Mouse (Mus musculus) embryonic facial prominence, embryonic 11.5 days (tissue): ENCODE measurements at regions not wholly inside any gene's neighbourhood (a gene's known extent, or its start where the extent isn't known, plus 50 kb on each side); places are given as distances from the start of the nearest gene placed in this dataset.
"Not testable (repeated sequence)": the region's sequence is repeated elsewhere in the genome, so short reads cannot be mapped to it uniquely, and the experiment has no call there.

ENCODE experiments used
- ATAC-seq: fragments of 200-750 bp; cut with Nextera tagmentation; replicated peaks from 2 replicates; pipeline ENCODE4 v1.8.0; 2017; ENCODE audit warnings: low read depth; ENCODE audit not compliant: insufficient number of reproducible peaks, low FRiP score, low TSS enrichment
- DNase-seq: peaks from one replicate; pipeline ENCODE4 v3.0.0-alpha.2; 2015; ENCODE audit warnings: low spot score
- H3K27ac ChIP-seq: fragments of 300-500 bp; sonication (generic); replicated peaks from 2 replicates; pipeline ENCODE4 v1.5.1; 2014; ENCODE audit warnings: mild to moderate bottlenecking, low read depth, low read length, control low read depth
- H3K27me3 ChIP-seq: fragments of 300-500 bp; sonication (generic); 2 replicates; pipeline ENCODE4 v1.6.1; 2014; ENCODE audit warnings: mild to moderate bottlenecking, low read length, moderate library complexity, mixed read lengths; ENCODE audit not compliant: control insufficient read depth, insufficient read depth
- H3K36me3 ChIP-seq: fragments of 300-500 bp; sonication (generic); replicated peaks from 2 replicates; pipeline ENCODE4 v1.6.1; 2014; ENCODE audit warnings: low read depth, mild to moderate bottlenecking, low read length, moderate library complexity, mixed read lengths; ENCODE audit not compliant: control insufficient read depth, insufficient read depth
- H3K4me1 ChIP-seq: fragments of 300-500 bp; sonication (generic); 2 replicates; pipeline ENCODE4 v1.6.1; 2014; ENCODE audit warnings: low read length, mixed read lengths; ENCODE audit not compliant: control insufficient read depth, insufficient read depth
- H3K4me2 ChIP-seq: fragments of 300-500 bp; sonication (generic); 2 replicates; pipeline ENCODE4 v1.6.1; 2014; ENCODE audit warnings: low read depth, mild to moderate bottlenecking, control low read depth, low read length, moderate library complexity
- H3K4me3 ChIP-seq: fragments of 300-500 bp; sonication (generic); 2 replicates; pipeline ENCODE4 v1.5.1; 2014; ENCODE audit warnings: low read depth, low read length, control low read depth
- H3K9ac ChIP-seq: fragments of 300-500 bp; sonication (generic); replicated peaks from 2 replicates; pipeline ENCODE4 v1.6.1; 2014; ENCODE audit warnings: mild to moderate bottlenecking, control low read depth, low read length
- H3K9me3 ChIP-seq: fragments of 300-500 bp; sonication (generic); replicated peaks from 2 replicates; pipeline ENCODE4 v1.6.1; 2016; ENCODE audit warnings: mild to moderate bottlenecking, low read length, inconsistent platforms, mixed read lengths; ENCODE audit not compliant: control insufficient read depth
- WGBS: fragments of 180-500 bp; shearing (Covaris S2); extraction: QIAGEN DNeasy Blood & Tissue Kit; methylation state at CpG from one replicate; pipeline ENCODE4 v1.1.7; 2014; 5-methylcytosine and 5-hydroxymethylcytosine counted together

DNA sequence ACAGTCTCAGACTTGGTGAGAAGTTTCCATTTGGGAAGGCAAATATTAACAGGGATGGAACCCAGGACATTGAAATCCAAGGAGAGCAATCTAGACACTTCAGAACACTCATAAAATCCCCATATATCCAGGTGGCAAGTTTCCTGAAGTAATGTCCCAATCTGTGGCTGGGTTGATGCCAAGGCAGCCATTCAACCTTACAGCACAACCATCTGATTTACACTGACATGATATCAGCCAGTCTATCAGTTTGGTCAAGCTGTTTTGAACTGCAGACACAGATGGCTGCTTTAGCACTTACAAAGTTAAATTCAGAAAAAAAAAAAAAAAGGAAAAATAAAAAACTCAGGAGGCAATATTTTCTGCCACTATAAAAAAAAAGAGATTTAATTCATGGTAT is 381.2 kb upstream of the Htr2a start:
- H3K4me2 ChIP-seq = no peak overlapping the region
- H3K4me3 ChIP-seq = no peak overlapping the region
- ATAC-seq = no peak
- no peaks in the 10 kb centered on the region for H3K36me3 ChIP-seq
- H3K4me1 ChIP-seq = no peaks in the 10 kb centered on the region
- no peaks in the 10 kb centered on the region for H3K9me3 ChIP-seq
- DNase-seq = no peak
- H3K27me3 ChIP-seq = no peaks in the 10 kb centered on the region
- no peak overlapping the region for H3K27ac ChIP-seq
- no peak overlapping the region for H3K9ac ChIP-seq

DNA sequence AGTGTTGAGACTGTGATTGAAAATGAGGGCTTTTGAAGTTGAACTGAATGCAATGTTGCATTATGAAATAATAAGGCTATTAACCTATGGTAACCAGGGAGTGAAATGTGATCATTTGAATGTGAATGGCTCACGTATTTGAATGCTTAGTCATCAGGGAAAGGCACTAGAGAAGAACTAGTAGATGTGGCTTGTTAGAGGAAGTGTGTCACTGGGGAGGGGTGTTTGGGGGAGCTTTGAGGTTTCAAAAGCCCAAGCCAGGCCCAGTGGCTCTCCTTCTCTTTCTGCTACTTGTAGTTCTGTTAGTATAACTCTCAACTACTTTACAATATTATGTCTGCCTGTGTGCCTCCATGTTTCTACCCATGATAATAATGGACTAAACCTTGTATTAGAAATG is 373.6 kb upstream of the Htr2a start:
- Histone ChIP-seq H3K9ac (no peak overlapping the region), H3K4me3 (no peak overlapping the region), H3K27me3 (no peaks in the 10 kb centered on the region), H3K9me3 (no peaks in the 10 kb centered on the region), H3K4me1 (no peaks in the 10 kb centered on the region), H3K4me2 (no peak overlapping the region), H3K27ac (no peak overlapping the region), H3K36me3 (no peaks in the 10 kb centered on the region)
- DNase-seq = no peak
- no peak for ATAC-seq
- WGBS = 65% methylated on average over 1 of the region's 1 CpGs

DNA sequence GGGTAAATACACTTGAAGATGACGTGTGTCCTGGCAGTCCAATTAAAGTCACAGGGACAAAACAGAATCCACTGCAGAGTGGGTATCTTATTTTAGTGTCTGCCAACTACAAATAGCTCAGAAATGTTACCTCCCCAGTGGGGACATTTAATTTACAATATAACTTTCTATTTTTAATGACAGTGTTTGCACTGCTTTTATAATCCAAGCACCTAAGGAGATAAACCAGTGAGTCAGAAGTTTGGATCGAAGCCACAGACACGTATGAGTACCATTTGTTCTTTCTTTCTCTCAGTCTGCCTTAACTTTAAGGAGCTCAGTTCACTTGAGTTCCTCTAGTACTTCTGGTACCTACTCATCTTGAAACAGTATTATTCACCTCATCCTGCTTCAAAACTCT is 346.1 kb upstream of the Htr2a start:
- Histone ChIP-seq H3K27me3 (no peaks in the 10 kb centered on the region), H3K27ac (no peak overlapping the region), H3K4me2 (no peak overlapping the region), H3K9me3 (no peaks in the 10 kb centered on the region), H3K4me1 (no peaks in the 10 kb centered on the region), H3K36me3 (no peaks in the 10 kb centered on the region), H3K4me3 (no peak overlapping the region), H3K9ac (no peak overlapping the region)
- DNase-seq (no peak), ATAC-seq (no peak)
- WGBS = 81% methylated on average over 3 of the region's 3 CpGs

DNA sequence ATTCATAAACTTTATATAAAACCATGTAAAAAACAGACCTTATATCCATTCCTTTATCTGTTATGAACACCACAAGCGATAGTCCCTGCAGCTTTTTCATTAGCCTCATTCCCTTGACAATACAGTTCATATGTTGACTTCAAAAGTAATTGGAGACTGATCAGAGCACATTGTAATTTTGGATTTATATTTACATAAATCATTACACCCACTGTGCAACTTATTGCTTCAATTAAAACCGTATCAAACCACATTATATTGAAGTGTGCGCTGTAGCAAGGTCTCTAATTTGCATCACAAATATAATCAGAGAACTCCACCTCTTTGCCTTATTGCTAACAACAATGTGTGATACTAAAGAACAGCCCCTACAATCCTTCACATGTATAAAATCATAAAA is 336.2 kb upstream of the Htr2a start:
- ATAC-seq (no peak), DNase-seq (no peak)
- no peaks in the 10 kb centered on the region for H3K9me3 ChIP-seq
- WGBS = 86% methylated on average over 3 of the region's 3 CpGs
- H3K36me3 ChIP-seq = no peaks in the 10 kb centered on the region
- H3K4me1 ChIP-seq = no peaks in the 10 kb centered on the region
- no peak overlapping the region for H3K4me2 ChIP-seq
- no peaks in the 10 kb centered on the region for H3K27me3 ChIP-seq
- H3K4me3 ChIP-seq = no peak overlapping the region
- no peak overlapping the region for H3K9ac ChIP-seq
- H3K27ac ChIP-seq = no peak overlapping the region

DNA sequence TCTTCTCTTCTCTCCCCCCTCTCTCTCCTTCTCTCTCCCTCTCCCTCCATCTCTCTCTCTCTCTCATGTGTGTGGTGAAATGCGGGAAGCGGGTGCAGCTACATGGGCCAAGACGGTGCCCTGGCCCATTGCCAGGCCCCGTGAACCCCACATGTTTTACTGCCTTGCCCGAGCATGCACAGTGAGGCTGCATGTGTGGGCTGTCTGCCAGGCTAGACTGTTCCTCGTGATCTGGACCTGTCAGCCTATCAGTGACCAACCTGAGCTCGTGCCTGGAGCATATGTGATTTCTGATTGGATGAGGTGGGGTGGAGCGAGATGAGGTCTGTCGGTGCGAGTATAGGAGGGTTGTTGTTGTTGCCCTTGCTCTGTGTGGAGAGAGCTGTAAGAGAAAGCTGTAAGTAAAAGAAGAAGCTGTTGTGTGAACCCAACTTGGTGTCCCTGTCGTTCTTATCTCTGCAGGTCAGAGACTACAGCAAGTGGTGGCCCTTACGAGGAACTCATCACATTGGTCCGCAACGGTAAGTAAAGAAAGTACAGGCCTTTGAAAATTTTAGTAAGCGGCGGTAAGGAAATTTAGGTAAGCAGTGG is 333.8 kb upstream of the Htr2a start:
- WGBS = 89% methylated on average over 16 of the region's 16 CpGs
- no peak overlapping the region for H3K4me2 ChIP-seq
- no peaks in the 10 kb centered on the region for H3K9me3 ChIP-seq
- ATAC-seq (no peak), DNase-seq (no peak)
- H3K9ac ChIP-seq = no peak overlapping the region
- no peak overlapping the region for H3K4me3 ChIP-seq
- no peaks in the 10 kb centered on the region for H3K36me3 ChIP-seq
- no peaks in the 10 kb centered on the region for H3K27me3 ChIP-seq
- no peak overlapping the region for H3K27ac ChIP-seq
- H3K4me1 ChIP-seq = no peaks in the 10 kb centered on the region

DNA sequence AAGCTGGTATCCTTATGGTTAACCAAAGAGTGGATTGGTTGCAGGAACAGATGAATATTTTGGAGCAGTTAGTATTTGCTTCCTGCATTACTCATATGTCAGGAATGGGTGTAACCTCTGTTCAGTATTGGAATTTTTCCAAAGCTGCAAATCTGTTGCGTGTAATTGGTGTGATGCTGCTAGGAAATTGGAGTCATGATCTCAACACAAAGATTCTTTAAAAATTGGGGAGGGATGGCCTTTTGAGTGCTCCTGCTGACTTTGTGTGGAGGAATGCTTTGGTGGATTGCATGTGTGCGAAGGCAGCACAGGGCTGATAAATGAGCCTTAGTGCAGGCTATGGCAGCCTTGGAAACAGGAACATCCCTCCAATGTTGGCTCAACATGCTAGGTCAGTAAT is 331.2 kb upstream of the Htr2a start:
- not testable (repeated sequence) for H3K9me3 ChIP-seq, H3K27ac ChIP-seq, ATAC-seq, H3K36me3 ChIP-seq, H3K4me3 ChIP-seq, DNase-seq, H3K4me2 ChIP-seq, H3K4me1 ChIP-seq, H3K27me3 ChIP-seq, H3K9ac ChIP-seq
- WGBS = 81% methylated on average over 2 of the region's 2 CpGs

DNA sequence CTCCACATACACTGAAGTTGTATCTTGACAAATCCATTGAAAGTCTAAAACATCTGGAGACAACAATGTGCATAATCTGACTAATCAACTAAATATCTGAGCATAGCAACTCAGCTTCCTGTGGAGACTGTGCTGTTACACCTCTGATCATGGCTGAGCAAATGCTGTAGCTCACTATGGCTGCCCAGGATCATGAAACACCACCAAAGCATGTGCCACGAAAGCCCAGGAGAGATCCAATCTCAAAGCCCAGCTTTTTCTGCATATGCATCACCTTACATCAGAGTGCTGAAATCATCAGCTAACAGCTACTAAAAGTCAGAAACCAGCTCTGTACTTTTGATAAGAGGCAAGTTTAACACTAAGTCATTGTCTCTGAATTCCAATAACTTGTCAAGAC is 313.3 kb upstream of the Htr2a start:
- Histone ChIP-seq H3K9ac (no peak overlapping the region), H3K4me3 (no peak overlapping the region), H3K4me2 (no peak overlapping the region), H3K4me1 (no peaks in the 10 kb centered on the region), H3K36me3 (no peaks in the 10 kb centered on the region), H3K9me3 (no peaks in the 10 kb centered on the region), H3K27ac (no peak overlapping the region), H3K27me3 (no peaks in the 10 kb centered on the region)
- ATAC-seq (no peak), DNase-seq (no peak)
- WGBS = 79% methylated on average over 1 of the region's 1 CpGs

DNA sequence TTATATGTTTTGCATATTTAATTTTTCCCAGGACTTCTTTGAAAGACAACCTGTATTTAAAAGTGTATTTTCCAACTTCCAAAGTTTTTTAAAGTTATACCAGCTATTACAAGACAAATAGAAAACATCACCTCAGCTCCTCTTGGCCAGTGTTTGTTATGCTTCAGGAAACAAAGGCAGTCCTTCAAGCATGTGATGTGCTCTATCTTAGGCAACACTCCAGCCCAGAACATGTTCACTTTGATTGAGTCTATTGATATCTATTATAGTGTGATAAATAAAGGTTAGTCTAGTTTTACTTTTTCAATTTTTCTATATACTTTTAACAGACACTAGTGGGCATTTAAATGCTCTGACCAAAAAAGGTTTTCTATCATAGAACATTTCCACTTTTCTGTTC is 289.9 kb upstream of the Htr2a start:
- ATAC-seq (no peak), DNase-seq (no peak)
- H3K36me3 ChIP-seq = no peaks in the 10 kb centered on the region
- H3K9ac ChIP-seq = no peak overlapping the region
- H3K27me3 ChIP-seq = no peaks in the 10 kb centered on the region
- H3K4me2 ChIP-seq = no peak overlapping the region
- H3K4me3 ChIP-seq = no peak overlapping the region
- no peaks in the 10 kb centered on the region for H3K4me1 ChIP-seq
- H3K27ac ChIP-seq = no peak overlapping the region
- no peaks in the 10 kb centered on the region for H3K9me3 ChIP-seq
